Mouse (Mus musculus) G1E-ER4 (cell line): ENCODE measurements around the gene Plekhm3. TPM values are rescaled to one million over a fixed set of nuclear protein-coding genes. Genes with fewer than 3 reads are reported as not detected.

Experiments used
- GATA1 ChIP-seq: IDR thresholded peaks from one replicate; pipeline ENCODE4 v1.8.0; 2012; ENCODE audit warnings: low read length, inconsistent platforms
- polyA plus RNA-seq: library from polyadenylated mRNA; stranded (reverse); fragments of >175 nt; gene quantifications from 2 replicates; pipeline ENCODE4 v1.2.3, GENCODE M21; 2012

Gene Plekhm3
- polyA plus RNA-seq, 1 experiment = 1.8 TPM

DNA sequence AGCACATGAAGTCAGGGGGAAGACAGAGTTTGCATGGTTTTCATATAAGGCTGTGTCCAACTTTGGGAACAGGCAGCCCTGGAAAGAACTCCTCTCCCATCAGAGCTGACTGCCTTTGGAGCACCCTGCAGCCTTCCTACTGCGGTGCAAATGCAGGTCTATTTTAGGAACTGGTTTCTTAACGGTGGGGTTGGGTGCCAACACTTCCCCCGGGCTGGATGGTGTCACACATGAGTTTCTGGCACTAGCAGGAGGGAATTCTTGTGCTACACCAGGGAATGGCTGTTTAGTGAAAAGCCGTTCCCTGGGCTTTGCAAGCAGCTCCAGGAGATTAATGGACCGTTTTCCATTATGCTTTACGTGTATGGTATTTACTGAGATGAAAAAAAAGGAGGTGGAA is 164.8 kb downstream of the Plekhm3 start:
- no peak for TF ChIP-seq GATA1

DNA sequence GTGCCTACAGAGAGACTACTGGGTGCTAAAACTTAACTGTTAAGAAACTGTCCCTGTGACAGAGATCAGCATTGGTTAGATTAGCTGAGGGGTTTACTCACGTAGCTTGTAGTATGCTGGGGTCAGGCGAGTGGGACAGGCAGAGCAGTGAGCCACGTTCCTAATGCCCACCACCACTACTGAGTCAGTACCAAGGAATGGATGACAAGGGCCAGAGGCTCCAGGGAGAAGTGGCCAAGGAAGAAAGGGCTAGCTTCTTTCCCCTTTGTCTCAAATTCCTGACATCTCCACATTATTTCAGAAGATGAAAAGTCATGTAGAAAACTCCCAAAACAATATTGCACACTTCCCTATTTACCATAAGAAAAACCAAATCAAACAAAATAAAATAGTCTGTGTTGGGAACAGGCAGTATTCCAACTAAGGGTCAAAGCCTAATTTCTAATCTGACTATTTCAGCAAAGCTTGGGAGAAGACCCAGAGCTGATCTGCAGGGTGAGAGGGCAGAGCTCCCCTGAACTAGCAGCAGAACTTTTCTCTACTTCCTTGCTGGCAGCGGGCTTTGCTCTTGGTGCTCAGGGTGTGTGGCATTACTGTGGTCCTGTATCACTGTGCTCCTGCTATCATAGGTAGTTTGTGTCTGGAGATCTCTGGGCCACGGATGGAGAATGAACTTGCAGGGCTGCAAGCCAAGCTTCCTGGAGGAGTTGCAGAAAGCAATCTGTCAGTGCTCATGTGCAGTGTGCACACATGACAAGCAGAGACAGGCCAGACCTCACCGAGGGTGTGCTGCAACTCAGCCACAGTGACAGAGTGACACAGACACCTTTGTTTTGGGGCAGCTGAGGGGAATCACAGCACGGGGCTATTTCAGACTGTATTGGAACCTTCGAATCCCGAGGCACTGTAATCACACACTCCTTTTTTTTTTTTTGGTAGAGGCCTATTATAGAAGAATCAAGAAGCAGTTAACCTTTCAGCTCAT is 165.5 kb downstream of the Plekhm3 start:
- no peak for TF ChIP-seq GATA1

- TF ChIP-seq GATA1 = no peak
Observed at GRCm38 (mm10) chr1:64787701-64788515, 168.7 kb downstream of the Plekhm3 start.

DNA sequence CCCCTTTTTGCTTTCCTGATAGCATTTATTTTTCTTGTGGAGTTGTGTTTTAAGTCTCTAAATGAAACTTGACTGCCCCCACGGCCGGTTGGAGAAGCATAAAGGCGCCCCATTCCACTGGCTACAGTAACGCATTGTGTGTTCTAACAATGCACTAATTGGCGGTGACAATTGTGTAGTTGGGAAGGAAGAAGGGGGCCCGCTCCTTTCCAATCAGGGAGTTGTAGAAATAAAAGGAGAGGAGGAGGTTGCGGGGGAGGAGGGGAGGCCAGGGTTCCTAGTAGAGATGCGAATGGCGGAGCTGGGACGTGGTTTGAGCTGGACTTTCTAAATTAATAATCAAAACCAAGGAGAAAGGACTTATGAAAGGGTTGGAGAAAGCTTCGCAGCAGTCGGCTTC is 176.8 kb downstream of the Plekhm3 start:
- TF ChIP-seq GATA1 = no peak

- no peak for TF ChIP-seq GATA1
Observed at GRCm38 (mm10) chr1:64779415-64779814, 177.2 kb downstream of the Plekhm3 start.

DNA sequence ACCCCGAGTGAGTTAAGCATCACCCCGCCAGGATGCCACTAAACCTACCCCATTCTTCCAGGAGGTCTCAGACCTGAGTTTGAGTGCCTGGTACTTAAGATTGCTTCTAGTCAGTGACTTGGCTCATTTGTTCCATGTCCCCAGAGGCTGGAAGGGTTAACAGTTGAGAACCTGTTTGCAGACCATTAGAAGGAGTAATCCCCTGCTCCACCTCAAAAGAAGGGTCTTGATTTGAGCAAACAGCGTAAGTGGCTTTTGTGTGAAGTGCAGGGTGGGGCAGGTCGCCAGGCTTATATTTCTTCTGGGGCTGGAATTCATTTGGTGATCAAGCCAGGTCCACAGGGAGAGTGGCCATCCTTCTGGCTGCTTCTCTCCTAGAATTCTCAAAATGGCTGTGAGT is 183.3 kb downstream of the Plekhm3 start:
- TF ChIP-seq GATA1 = no peak

GRCm38 (mm10) chr1:64770169-64770568 is 186.5 kb downstream of the Plekhm3 start:
- no peak for TF ChIP-seq GATA1

GRCm38 (mm10) chr1:64761646-64762045 is 195.0 kb downstream of the Plekhm3 start:
- no peak for TF ChIP-seq GATA1

DNA sequence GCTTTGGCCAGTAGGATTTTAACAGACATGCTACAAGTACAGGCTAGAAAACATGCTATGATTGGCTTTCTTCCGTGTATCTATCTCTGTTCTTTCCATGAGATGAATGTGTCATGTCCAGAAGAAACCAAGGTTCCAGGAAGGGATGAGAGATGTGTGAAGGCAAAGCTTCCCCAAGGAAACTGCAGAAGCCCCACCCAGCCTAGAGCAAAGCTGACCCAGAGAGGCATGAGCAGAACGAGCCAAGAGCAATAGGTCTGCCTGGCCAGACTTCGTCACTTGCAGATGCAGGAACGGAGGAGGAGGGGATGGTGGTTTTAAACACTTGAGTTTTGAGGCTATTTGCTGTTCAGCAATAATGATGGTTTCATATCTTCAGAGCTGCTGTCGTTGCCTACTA is 198.9 kb downstream of the Plekhm3 start:
- no peak for TF ChIP-seq GATA1

DNA sequence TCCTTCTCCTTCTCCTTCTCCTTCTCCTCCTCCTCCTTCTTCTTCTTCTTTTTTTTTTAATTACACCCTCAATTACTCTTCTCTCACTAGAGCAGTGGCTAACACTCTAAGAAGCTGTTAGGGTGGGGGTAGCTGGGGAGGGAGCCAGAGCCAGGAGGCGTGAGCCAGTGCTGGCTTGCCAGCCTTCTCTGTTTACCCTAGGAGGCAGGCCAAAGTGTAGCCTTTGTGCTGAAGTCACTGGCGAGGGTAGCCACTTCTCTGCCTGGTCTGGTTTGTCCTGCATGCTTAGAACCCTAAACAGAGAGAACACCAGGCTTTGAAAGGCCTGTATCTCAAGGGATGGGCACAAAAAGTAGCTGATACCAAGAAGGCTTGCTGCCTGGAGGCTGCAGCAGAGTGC is 199.4 kb downstream of the Plekhm3 start:
- TF ChIP-seq GATA1 = no peak

GRCm38 (mm10) chr1:64756640-64757030 is 200.0 kb downstream of the Plekhm3 start:
- TF ChIP-seq GATA1 = no peak

- no peak for TF ChIP-seq GATA1
Observed at GRCm38 (mm10) chr1:64755971-64756639, 200.5 kb downstream of the Plekhm3 start.

DNA sequence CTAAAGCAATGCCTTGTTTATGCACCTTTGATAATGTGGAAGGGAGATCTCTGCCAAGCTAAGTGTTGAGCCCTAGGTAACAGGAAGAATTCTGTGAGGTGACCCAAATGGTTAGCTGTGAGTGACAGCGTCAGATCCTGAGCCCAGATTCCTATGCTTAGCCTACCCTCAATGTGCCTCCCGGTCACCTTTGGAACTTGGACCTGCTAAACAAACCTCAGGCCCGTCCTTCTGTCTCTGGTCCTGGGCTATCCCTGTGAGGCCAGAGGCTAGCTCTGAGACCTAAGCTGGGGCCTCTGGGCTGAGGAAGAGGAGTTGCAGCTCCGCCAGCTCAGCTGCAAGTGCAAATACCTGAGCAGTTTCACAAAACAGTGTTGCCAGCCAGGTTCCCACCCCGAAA is 202.0 kb downstream of the Plekhm3 start:
- TF ChIP-seq GATA1 = no peak

DNA sequence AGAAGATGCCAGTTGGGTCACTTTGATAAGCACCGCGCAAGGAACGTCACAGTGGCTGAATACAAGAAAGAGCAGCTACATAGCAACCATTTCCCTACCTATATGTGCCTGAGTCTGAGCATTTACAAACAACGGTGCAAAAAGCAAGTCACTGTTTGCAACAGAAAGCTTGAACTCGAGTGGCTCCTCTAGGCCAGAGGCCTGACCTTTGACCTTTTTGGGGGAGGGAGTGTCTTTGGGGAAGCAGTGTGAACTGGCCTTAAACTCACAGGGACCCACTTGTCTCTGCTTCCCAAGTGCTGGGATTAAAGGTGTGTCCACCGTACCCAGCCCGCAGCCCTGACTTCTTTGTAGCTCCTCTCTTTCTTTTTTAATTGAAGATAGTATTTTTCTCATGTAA is 203.0 kb downstream of the Plekhm3 start:
- TF ChIP-seq GATA1 = no peak

DNA sequence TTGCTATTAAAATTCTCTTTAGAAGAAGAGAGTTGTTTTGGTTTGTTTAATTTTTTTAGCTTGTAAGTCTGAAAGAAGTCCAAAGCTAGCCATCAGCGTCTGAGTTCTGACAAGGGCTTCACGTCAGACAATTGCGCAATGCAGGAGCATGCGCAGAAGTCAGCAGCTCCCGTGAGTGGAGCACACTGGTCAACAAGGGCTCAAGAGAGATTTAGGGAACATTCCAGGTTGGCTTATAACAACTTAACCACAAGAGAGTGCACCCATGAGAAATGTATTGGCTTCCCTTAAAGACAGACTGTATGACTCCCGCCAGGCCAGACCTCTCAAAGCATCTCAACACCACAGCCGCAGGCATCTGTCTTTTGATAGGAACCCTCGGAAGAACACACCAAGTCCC is 203.5 kb downstream of the Plekhm3 start:
- TF ChIP-seq GATA1 = no peak

GRCm38 (mm10) chr1:64744616-64745015 is 212.0 kb downstream of the Plekhm3 start:
- TF ChIP-seq GATA1 = no peak
